Mouse (Mus musculus) hindbrain, embryonic 10.5 days (tissue): ENCODE data around the gene Scamp4. TPM values are rescaled to one million over a fixed set of nuclear protein-coding genes. Genes with fewer than 3 reads are reported as not detected.
"Not testable (repeated sequence)": the region's sequence is repeated elsewhere in the genome, so short reads cannot be mapped to it uniquely, and the experiment has no call there.

Source experiments
- DNase-seq: peaks from one replicate; pipeline ENCODE4 v3.0.0-alpha.2; 2017; ENCODE audit warnings: low spot score
- H3K27ac ChIP-seq: fragments of 300-500 bp; sonication (generic); 2 replicates; pipeline ENCODE4 v1.5.1; 2016; ENCODE audit warnings: mild to moderate bottlenecking, moderate library complexity
- H3K27me3 ChIP-seq: fragments of 300-500 bp; sonication (generic); 2 replicates; pipeline ENCODE4 v1.6.1; 2016; ENCODE audit warnings: mild to moderate bottlenecking; ENCODE audit not compliant: poor library complexity, insufficient read depth, severe bottlenecking
- H3K36me3 ChIP-seq: fragments of 300-500 bp; sonication (generic); 2 replicates; pipeline ENCODE4 v1.6.1; 2016; ENCODE audit warnings: mild to moderate bottlenecking, moderate library complexity
- H3K4me1 ChIP-seq: fragments of 300-500 bp; sonication (generic); replicated peaks from 2 replicates; pipeline ENCODE4 v1.6.1; 2016; ENCODE audit warnings: mild to moderate bottlenecking
- H3K4me3 ChIP-seq: fragments of 300-500 bp; sonication (generic); 2 replicates; pipeline ENCODE4 v1.5.1; 2016; ENCODE audit warnings: mild to moderate bottlenecking, moderate library complexity
- H3K9me3 ChIP-seq: fragments of 300-500 bp; sonication (generic); 2 replicates; pipeline ENCODE4 v1.6.1; 2016; ENCODE audit warnings: mild to moderate bottlenecking, moderate library complexity
- WGBS: fragments of 180-500 bp; shearing (Covaris S2); methylation state at CpG from one replicate; pipeline ENCODE4 v1.1.7; 2016; 5-methylcytosine and 5-hydroxymethylcytosine counted together
- polyA plus RNA-seq: library from polyadenylated mRNA; unstranded; fragments of >200 nt; fragmentation: Nextera tagmentation; extraction: Ambion mirVana; gene quantifications from 2 replicates; pipeline ENCODE4 v1.2.1, GENCODE M21; 2016

Gene Scamp4
- polyA plus RNA-seq, 1 experiment from 2014 or later, result 92.0 TPM

- H3K27ac ChIP-seq, result peak overlapping the region; percentile 96
- no peaks in the 10 kb centered on the region for H3K9me3 ChIP-seq
- H3K36me3 ChIP-seq, result peaks cover 20% of the 10 kb centered on the region
- peaks cover 54% of the 10 kb centered on the region for H3K4me1 ChIP-seq
- 58% methylated on average over 16 of the region's 16 CpGs for WGBS
- no peaks in the 10 kb centered on the region for H3K27me3 ChIP-seq
- H3K4me3 ChIP-seq, result peak overlapping the region; percentile 77
- no peak for DNase-seq
Observed at GRCm38 (mm10) chr10:80620796-80621689, 18.4 kb downstream of the Scamp4 start.

DNA sequence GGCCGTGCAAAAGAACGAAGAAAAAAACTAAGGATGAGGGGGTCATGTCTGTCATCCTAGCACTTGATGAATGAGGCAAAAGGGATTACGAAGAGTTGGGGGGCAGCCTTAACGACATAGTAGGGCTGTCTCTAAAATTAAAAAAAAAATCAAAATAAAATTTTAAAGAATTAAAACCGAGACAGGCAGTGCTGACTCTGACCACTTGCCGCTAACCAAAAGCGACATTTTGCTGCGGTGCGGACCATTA is 18.9 kb downstream of the Scamp4 start:
- no peaks in the 10 kb centered on the region for H3K27me3 ChIP-seq
- peak overlapping the region; percentile 96 for H3K27ac ChIP-seq
- H3K4me3 ChIP-seq, result peak overlapping the region; percentile 77
- 6% methylated on average over 9 of the region's 9 CpGs for WGBS
- no peak for DNase-seq
- peaks cover 55% of the 10 kb centered on the region for H3K4me1 ChIP-seq
- H3K9me3 ChIP-seq, result no peaks in the 10 kb centered on the region
- peaks cover 17% of the 10 kb centered on the region for H3K36me3 ChIP-seq

- Histone ChIP-seq H3K4me1 (peaks cover 55% of the 10 kb centered on the region), H3K27ac (peak overlapping the region; percentile 96)
Observed at GRCm38 (mm10) chr10:80621940-80622660, 19.4 kb downstream of the Scamp4 start.

GRCm38 (mm10) chr10:80622661-80623456 is 20.2 kb downstream of the Scamp4 start, which contains the start of gene Csnk1g2:
Gene Csnk1g2, plus strand, starts transcription at chr10:80622838.
- H3K27ac ChIP-seq, result peak within 1 kb of the TSS; percentile 96
- no peak for DNase-seq
- peaks cover 62% of the 10 kb centered on the region for H3K4me1 ChIP-seq
- H3K27me3 ChIP-seq, result no peaks in the 10 kb centered on the region
- peaks cover 17% of the 10 kb centered on the region for H3K36me3 ChIP-seq
- under 1% methylated on average over 83 of the region's 85 CpGs for WGBS
- peak within 1 kb of the TSS; percentile 77 for H3K4me3 ChIP-seq
- no peaks in the 10 kb centered on the region for H3K9me3 ChIP-seq

More at GRCm38 (mm10) chr10:80621940-80622660, 19.4 kb downstream of the Scamp4 start:
- DNase-seq, result peak; percentile 99
- Histone ChIP-seq H3K4me3 (peak overlapping the region; percentile 77), H3K27me3 (no peaks in the 10 kb centered on the region), H3K36me3 (peaks cover 17% of the 10 kb centered on the region), H3K9me3 (no peaks in the 10 kb centered on the region)
- WGBS, result under 1% methylated on average over 64 of the region's 64 CpGs

GRCm38 (mm10) chr10:80623457-80624191 is 21.0 kb downstream of the Scamp4 start:
- no peaks in the 10 kb centered on the region for H3K27me3 ChIP-seq
- DNase-seq, result peak; percentile 69
- H3K4me1 ChIP-seq, result peaks cover 70% of the 10 kb centered on the region
- H3K9me3 ChIP-seq, result no peaks in the 10 kb centered on the region
- 14% methylated on average over 15 of the region's 15 CpGs for WGBS
- H3K4me3 ChIP-seq, result peak overlapping the region; percentile 77
- H3K36me3 ChIP-seq, result peaks cover 18% of the 10 kb centered on the region
- H3K27ac ChIP-seq, result peak overlapping the region; percentile 96

- H3K9me3 ChIP-seq, result no peaks in the 10 kb centered on the region
- no peak overlapping the region for H3K4me3 ChIP-seq
- WGBS, result 90% methylated on average over 4 of the region's 4 CpGs
- H3K27ac ChIP-seq, result no peak overlapping the region
- DNase-seq, result no peak
- H3K36me3 ChIP-seq, result peaks cover 39% of the 10 kb centered on the region
- H3K4me1 ChIP-seq, result peaks cover 78% of the 10 kb centered on the region
- no peaks in the 10 kb centered on the region for H3K27me3 ChIP-seq
Observed at GRCm38 (mm10) chr10:80625764-80626163, 23.1 kb downstream of the Scamp4 start.

GRCm38 (mm10) chr10:80627685-80628084 is 25.0 kb downstream of the Scamp4 start:
- H3K27ac ChIP-seq, result 0 out of 2 replicates have a peak overlapping the region, but pooled peaks have one; percentile 36
- peaks cover 72% of the 10 kb centered on the region for H3K4me1 ChIP-seq
- no peaks in the 10 kb centered on the region for H3K9me3 ChIP-seq
- WGBS, result 65% methylated on average over 2 of the region's 2 CpGs
- no peaks in the 10 kb centered on the region for H3K27me3 ChIP-seq
- no peak overlapping the region for H3K4me3 ChIP-seq
- DNase-seq, result no peak
- H3K36me3 ChIP-seq, result peaks cover 58% of the 10 kb centered on the region

GRCm38 (mm10) chr10:80628925-80629324 is 26.3 kb downstream of the Scamp4 start:
- H3K27me3 ChIP-seq, result no peaks in the 10 kb centered on the region
- DNase-seq, result no peak
- H3K4me1 ChIP-seq, result peaks cover 60% of the 10 kb centered on the region
- H3K4me3 ChIP-seq, result no peak overlapping the region
- no peaks in the 10 kb centered on the region for H3K9me3 ChIP-seq
- 87% methylated on average over 9 of the region's 9 CpGs for WGBS
- H3K27ac ChIP-seq, result peak overlapping the region; percentile 29; the same call in 1 of the 2 replicates
- peaks cover 64% of the 10 kb centered on the region for H3K36me3 ChIP-seq

DNA sequence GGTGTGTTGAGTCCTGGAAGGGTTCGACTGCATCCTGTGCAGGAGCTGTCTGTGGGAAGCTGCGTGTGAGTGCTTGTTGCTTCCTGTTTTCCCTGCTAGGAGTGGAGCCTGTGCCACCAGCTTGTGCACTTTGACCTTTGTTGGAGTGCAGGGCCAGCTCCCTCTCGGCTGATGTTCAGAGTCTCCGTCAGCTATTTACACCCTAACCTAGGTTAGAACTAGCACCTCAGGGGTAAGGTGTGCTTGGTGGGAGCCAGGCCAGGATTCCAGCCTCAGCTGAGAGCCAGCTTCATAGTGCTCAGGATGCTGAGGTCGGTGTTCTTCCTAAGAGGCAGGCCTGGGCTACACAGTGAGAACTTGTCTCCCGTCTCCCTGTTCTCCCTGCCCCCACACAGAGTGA is 32.7 kb downstream of the Scamp4 start:
- 90% methylated on average over 6 of the region's 6 CpGs for WGBS
- Histone ChIP-seq H3K4me3 (no peak overlapping the region), H3K27me3 (no peaks in the 10 kb centered on the region), H3K4me1 (0 out of 2 replicates have a peak, but pooled peaks cover 7% of the 10 kb centered on the region), H3K27ac (no peak overlapping the region), H3K36me3 (peaks cover 93% of the 10 kb centered on the region), H3K9me3 (no peaks in the 10 kb centered on the region)
- no peak for DNase-seq

DNA sequence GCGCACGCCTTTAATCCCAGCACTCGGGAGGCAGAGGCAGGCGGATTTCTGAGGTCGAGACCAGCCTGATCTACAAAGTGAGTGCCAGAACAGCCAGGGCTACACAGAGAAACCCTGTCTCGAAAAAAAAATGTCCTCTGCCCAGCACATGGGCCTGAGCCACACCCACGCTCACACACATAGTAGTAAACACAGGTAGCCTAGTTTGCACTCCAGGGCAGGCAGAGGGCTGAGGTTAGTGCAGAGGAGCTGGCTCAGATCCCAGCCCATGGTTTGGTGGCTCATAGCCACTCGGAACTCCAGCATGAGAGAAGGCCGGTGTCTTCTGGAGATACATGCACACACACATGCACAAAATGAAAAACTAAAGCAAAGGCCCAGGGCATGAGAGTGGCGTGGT is 44.3 kb downstream of the Scamp4 start:
- no peaks in the 10 kb centered on the region for H3K27me3 ChIP-seq
- H3K9me3 ChIP-seq, result no peaks in the 10 kb centered on the region
- DNase-seq, result no peak
- H3K4me3 ChIP-seq, result no peak overlapping the region
- WGBS, result 94% methylated on average over 10 of the region's 10 CpGs
- peaks cover 20% of the 10 kb centered on the region for H3K4me1 ChIP-seq
- H3K36me3 ChIP-seq, result peaks cover 94% of the 10 kb centered on the region
- no peak overlapping the region for H3K27ac ChIP-seq

DNA sequence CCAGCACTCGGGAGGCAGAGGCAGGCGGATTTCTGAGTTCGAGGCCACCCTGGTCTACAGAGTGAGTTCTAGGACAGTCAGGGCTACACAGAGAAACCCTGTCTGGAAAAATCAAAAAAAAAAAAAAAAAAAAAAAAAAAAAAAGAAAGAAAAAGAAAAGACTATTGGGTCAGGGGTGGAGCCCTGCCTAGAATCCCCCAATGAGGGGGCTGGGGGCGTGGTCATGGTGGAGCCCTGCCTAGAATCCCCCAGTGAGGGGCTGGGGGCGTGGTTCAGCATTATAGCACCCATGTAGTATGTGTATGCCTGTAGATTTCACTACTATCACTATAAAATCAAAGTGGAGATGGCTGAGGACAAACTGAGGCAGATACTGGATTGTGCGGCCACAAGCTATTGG is 47.2 kb downstream of the Scamp4 start:
- H3K27ac ChIP-seq, H3K4me3 ChIP-seq, DNase-seq, H3K9me3 ChIP-seq, H3K27me3 ChIP-seq: not testable (repeated sequence)
- peaks cover 28% of the 10 kb centered on the region for H3K4me1 ChIP-seq
- whole genome bisulfite sequencing, result 87% methylated on average over 6 of the region's 6 CpGs
- peaks cover 76% of the 10 kb centered on the region for H3K36me3 ChIP-seq

DNA sequence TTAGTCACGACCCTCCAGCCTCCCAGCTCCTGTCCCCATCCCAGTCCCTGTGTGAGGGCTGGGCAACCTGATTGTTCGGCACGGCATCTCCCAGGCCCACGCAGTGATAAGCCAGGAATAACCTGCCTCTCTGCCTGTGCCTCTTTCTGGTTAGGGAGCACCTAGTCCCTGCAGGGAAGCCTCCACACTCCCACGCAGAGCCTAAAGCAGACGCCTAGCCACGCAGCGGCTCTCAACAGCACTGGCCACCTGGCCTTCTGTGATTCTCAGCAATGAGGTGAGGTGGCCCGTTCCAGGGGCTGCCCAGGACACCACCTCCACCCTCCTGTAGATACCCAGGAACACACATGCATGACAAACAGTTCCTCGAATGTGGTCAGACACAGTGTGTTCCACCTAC is 47.7 kb downstream of the Scamp4 start:
- peaks cover 71% of the 10 kb centered on the region for H3K36me3 ChIP-seq
- no peaks in the 10 kb centered on the region for H3K9me3 ChIP-seq
- H3K27ac ChIP-seq, result no peak overlapping the region
- H3K27me3 ChIP-seq, result no peaks in the 10 kb centered on the region
- 94% methylated on average over 10 of the region's 10 CpGs for WGBS
- no peak for DNase-seq
- H3K4me3 ChIP-seq, result no peak overlapping the region
- H3K4me1 ChIP-seq, result peaks cover 33% of the 10 kb centered on the region
